Mouse (Mus musculus) ovary, adult 18-20 months (tissue): ENCODE data around the gene Arhgap44.

Experiments
- DNase-seq: peaks from one replicate; pipeline ENCODE4 v3.0.0; 2022; ENCODE audit warnings: low spot score, mixed read lengths

Gene Arhgap44

GRCm38 (mm10) chr11:65137145-65137652 is 25.6 kb downstream of the Arhgap44 start:
- no peak for DNase-seq

GRCm38 (mm10) chr11:65135251-65135739 is 27.5 kb downstream of the Arhgap44 start:
- no peak for DNase-seq

- DNase-seq: no peak
These were observed 29.1 kb downstream of the Arhgap44 start for GRCm38 (mm10) chr11:65133661-65134060.

- no peak for DNase-seq
These were observed 33.7 kb downstream of the Arhgap44 start for GRCm38 (mm10) chr11:65129110-65129509.

- DNase-seq: no peak
These were observed 34.1 kb downstream of the Arhgap44 start for GRCm38 (mm10) chr11:65128666-65129065.

GRCm38 (mm10) chr11:65126566-65126965 is 36.2 kb downstream of the Arhgap44 start:
- no peak for DNase-seq

- no peak for DNase-seq
These were observed 37.8 kb downstream of the Arhgap44 start for GRCm38 (mm10) chr11:65124913-65125418.

GRCm38 (mm10) chr11:65120276-65120675 is 42.5 kb downstream of the Arhgap44 start:
- no peak for DNase-seq

- no peak for DNase-seq
These were observed 47.0 kb downstream of the Arhgap44 start for GRCm38 (mm10) chr11:65115811-65116210.

GRCm38 (mm10) chr11:65112086-65112485 is 50.7 kb downstream of the Arhgap44 start:
- no peak for DNase-seq

- no peak for DNase-seq
These were observed 51.1 kb downstream of the Arhgap44 start for GRCm38 (mm10) chr11:65111651-65112050.

- DNase-seq: no peak
These were observed 52.7 kb downstream of the Arhgap44 start for GRCm38 (mm10) chr11:65110058-65110457.

- DNase-seq: no peak
These were observed 55.0 kb downstream of the Arhgap44 start for GRCm38 (mm10) chr11:65107734-65108171.

- DNase-seq: no peak
These were observed 55.6 kb downstream of the Arhgap44 start for GRCm38 (mm10) chr11:65107151-65107550.

- DNase-seq: no peak
These were observed 58.7 kb downstream of the Arhgap44 start for GRCm38 (mm10) chr11:65104076-65104475.

GRCm38 (mm10) chr11:65101206-65101605 is 61.6 kb downstream of the Arhgap44 start:
- DNase-seq: no peak

- no peak for DNase-seq
These were observed 62.7 kb downstream of the Arhgap44 start for GRCm38 (mm10) chr11:65100031-65100430.

GRCm38 (mm10) chr11:65097526-65098070 is 65.2 kb downstream of the Arhgap44 start:
- no peak for DNase-seq

- DNase-seq: no peak
These were observed 65.9 kb downstream of the Arhgap44 start for GRCm38 (mm10) chr11:65096866-65097265.

- DNase-seq: no peak
These were observed 69.9 kb downstream of the Arhgap44 start for GRCm38 (mm10) chr11:65092851-65093250.

- DNase-seq: no peak
These were observed 72.4 kb downstream of the Arhgap44 start for GRCm38 (mm10) chr11:65090386-65090785.

GRCm38 (mm10) chr11:65089982-65090381 is 72.8 kb downstream of the Arhgap44 start:
- no peak for DNase-seq

GRCm38 (mm10) chr11:65089282-65089681 is 73.5 kb downstream of the Arhgap44 start:
- no peak for DNase-seq
